10 mouse cellular contexts compared by ENCODE assay signal in genomic region chr2:167297985-167298384, GRCm38 (mm10). TPM values are rescaled to one million over a fixed set of nuclear protein-coding genes. Genes with fewer than 3 reads are reported as not detected.
A peak's percentile ranks its signal among the peaks of the same experiment; 100 is the strongest.
DNase-seq lines count a peak whose midpoint lies in the region.
"Had no signal": no experiment of that assay in that cellular context is flagged by ENCODE, and none has a peak within 500 bp of the region (broad histone marks: within the 10 kb centered on the region; RNA-seq: fewer than 3 reads in every experiment).

No protein-coding gene starts in this region.

- DNase-seq in adrenal gland, postnatal 10 days, result peak; percentile 2
- DNase-seq in adrenal gland, adult 8-10 months, result no peak
- DNase-seq in heart, postnatal 4 days, result peak; percentile 2
- no peak for DNase-seq in heart, postnatal 25 days (ENCODE audit: low spot score)
- peak; percentile 2 for DNase-seq in right cerebral cortex, postnatal 25 days
- DNase-seq in right cerebral cortex, postnatal 36 days (ENCODE audit: low spot score in 2 of 2), result no peak
- peak; percentile 0 to 1 for DNase-seq in layer of hippocampus, postnatal 36 days
- DNase-seq in yolk sac, embryonic 10.5 days (ENCODE audit: low spot score), result no peak

- intact Hi-C loops in heart, postnatal 25 days (cut with DNase I), result no loop called here

RNA-seq across cellular contexts. Expression of gene B4galt5, which starts 51.0 kb away (rescaled TPM):
- 10 to 100 TPM; 55.5 to 76.9 TPM for total RNA-seq in adrenal gland, postnatal 10 days (2021)
- total RNA-seq in adrenal gland, adult 8-10 months (2022), result 100 to 1,000 TPM in 2 of 4 experiments, 10 to 100 TPM in 2; 85.7 to 181 (median 114) TPM
- 10 to 100 TPM; 30.3 to 33.9 TPM for total RNA-seq in heart, postnatal 4 days (2021)
- 10 to 100 TPM; 12.7 to 14.6 TPM for total RNA-seq in heart, postnatal 25 days (2021)
- total RNA-seq in layer of hippocampus, postnatal 36 days (2021), result 10 to 100 TPM; 44.2 to 49.7 TPM

RNA-seq across cellular contexts. Expression of gene Ptgis, which starts 57.6 kb away (rescaled TPM):
- 10 to 100 TPM; 18.7 to 23.3 TPM for total RNA-seq in adrenal gland, postnatal 10 days (2021)
- 10 to 100 TPM; 26.8 to 54.4 (median 40.8) TPM for total RNA-seq in adrenal gland, adult 8-10 months (2022)
- total RNA-seq in heart, postnatal 4 days (2021), result 10 to 100 TPM; 36.7 to 40.9 TPM
- total RNA-seq in heart, postnatal 25 days (2021), result 10 to 100 TPM; 18.8 to 24.6 TPM
- total RNA-seq in layer of hippocampus, postnatal 36 days (2021), result 1 to 10 TPM in 1 of 2 experiments, under 1 TPM in 1; 0.52 to 1.1 TPM
- total RNA-seq: granulocyte monocyte progenitor cell, adult 5-6 weeks; megakaryocyte, adult 5-6 weeks had no signal

Comparison
In these comparisons a context has a peak if more than half of its experiments do, and no peak if none do; other contexts are left out.
1. DNase-seq: peak in adrenal gland, postnatal 10 days (single experiment), heart, postnatal 4 days (single experiment), right cerebral cortex, postnatal 25 days (single experiment) and layer of hippocampus, postnatal 36 days (2 of 2); none in adrenal gland, adult 8-10 months (single experiment), heart, postnatal 25 days (single experiment), right cerebral cortex, postnatal 36 days (0 of 2) and yolk sac, embryonic 10.5 days (single experiment).
2. RNA of gene Ptgis, which starts 57.6 kb away (total RNA-seq): 26.8 to 54.4 TPM in adrenal gland, adult 8-10 months, 36.7 to 40.9 TPM in heart, postnatal 4 days, 18.8 to 24.6 TPM in heart, postnatal 25 days and 18.7 to 23.3 TPM in adrenal gland, postnatal 10 days; 0.52 to 1.1 TPM in layer of hippocampus, postnatal 36 days; every median in the first group is over 4 times any median in the second.